Mouse (Mus musculus): ENCODE measurements around the gene Kctd17. TPM values are rescaled to one million over a fixed set of nuclear protein-coding genes. Genes with fewer than 3 reads are reported as not detected.

Gene Kctd17
- 100 to 1,000 TPM; 257 to 260 TPM for total RNA-seq (2021)

- peak; percentile 70 to 74 for DNase-seq (ENCODE audit: extremely low spot score in 1 of 2, low spot score in 1 of 2)
These were observed at the start of gene Kctd17 for GRCm38 (mm10) chr15:78428391-78429138. Gene Kctd17 (plus strand): TSS chr15:78428564.

DNA sequence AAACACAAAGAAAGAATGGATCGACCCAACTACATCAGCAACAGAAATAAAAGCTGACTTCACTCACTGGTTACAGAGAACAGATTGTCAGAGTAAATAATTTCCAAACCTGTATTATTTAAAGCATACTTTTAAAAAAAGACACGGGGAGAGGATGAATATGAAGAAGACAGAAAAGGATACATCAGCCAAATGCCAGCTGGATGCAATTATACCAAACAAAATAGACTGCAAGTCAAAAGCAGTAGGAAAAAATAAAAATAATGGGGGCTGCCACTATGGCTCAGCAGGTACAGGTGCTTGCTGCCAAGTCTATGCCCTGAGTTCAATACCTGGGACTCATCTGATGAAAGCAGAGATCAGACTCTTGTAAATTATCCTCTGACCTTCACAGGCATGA lies 48.2 kb upstream of the Kctd17 start:
- DNase-seq (ENCODE audit: extremely low spot score in 1 of 2, low spot score in 1 of 2), result no peak

GRCm38 (mm10) chr15:78380741-78381140 lies 47.6 kb upstream of the Kctd17 start:
- no peak for DNase-seq (ENCODE audit: extremely low spot score in 1 of 2, low spot score in 1 of 2)

DNA sequence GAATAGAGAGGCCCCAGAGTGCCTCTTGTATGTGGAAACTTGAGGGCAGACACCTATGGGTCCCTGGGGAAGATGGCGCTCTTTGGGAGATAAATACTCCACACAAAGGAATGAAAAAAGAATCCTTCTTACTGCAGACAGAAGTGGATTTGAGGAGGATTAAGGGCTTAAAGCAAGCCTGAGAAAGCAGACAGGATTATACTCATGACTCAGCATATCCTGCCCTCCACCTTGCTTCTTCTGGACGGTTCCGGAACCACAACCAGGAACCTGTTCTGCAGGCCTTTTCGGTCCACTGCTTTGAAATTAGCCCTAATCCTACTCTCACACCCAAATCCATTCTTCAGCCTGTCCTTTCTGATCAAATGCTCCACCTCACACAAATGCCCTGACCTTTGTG lies 46.2 kb upstream of the Kctd17 start:
- DNase-seq (ENCODE audit: extremely low spot score in 1 of 2, low spot score in 1 of 2), result no peak

DNA sequence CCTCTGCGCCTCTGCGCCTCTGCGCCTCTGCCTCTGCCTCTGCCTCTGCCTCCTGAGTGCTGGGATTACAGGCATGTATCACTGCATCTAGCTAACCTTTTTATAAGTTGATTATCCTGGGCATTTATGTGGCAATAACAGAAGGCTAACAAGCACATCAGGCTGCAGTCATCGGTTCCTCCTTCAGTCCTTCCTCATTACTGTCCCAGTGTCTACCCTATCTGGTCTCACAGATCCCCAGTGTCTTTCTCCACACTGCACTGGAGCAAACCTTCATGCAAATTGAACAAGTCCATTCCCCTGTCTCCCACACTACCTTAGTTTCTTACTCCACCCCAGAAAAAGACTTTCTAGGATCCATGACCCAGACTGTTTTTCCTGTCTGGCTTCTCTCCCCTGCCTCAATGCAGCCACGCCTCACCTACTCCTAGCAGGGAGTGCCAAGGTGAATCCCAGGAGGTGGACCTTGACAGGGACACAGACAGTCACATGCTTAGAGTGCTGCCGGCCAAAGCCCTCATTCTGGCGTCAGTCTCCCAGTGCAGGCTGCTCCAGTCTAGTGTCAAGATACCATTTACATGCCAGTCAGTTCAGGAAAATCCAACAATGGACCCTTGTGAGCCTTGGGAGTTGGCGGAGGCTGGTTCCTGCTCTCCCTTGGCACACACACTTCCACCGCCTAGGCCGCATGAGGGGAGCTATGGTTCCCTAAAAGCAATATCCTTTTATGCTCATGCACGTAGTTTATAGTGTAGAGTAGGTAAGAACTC lies 44.7 kb upstream of the Kctd17 start:
- DNase-seq (ENCODE audit: extremely low spot score in 1 of 2, low spot score in 1 of 2), result no peak

GRCm38 (mm10) chr15:78384220-78385116 lies 43.9 kb upstream of the Kctd17 start:
- no peak for DNase-seq (ENCODE audit: extremely low spot score in 1 of 2, low spot score in 1 of 2)

DNA sequence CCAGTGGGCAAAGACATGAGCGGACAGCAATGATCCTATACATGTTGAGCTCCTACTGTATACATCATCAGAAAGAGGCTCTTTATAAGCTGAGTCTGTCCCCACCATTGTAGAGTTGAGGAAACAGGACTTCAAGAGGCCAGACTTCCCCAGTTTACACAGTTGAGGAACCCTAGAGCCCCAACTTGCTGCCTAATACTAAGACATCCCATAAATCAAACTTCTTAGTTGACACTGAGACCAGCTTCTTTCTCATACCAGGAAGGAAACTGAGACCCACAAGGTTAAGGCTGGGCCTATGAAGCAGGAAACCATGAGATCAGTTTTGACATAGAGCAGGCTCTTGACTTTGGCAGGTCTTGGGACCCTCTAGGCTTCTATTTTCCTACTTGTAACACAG lies 42.8 kb upstream of the Kctd17 start:
- no peak for DNase-seq (ENCODE audit: extremely low spot score in 1 of 2, low spot score in 1 of 2)

- DNase-seq (ENCODE audit: extremely low spot score in 1 of 2, low spot score in 1 of 2), result no peak
These were observed 37.5 kb upstream of the Kctd17 start for GRCm38 (mm10) chr15:78390855-78391254.

DNA sequence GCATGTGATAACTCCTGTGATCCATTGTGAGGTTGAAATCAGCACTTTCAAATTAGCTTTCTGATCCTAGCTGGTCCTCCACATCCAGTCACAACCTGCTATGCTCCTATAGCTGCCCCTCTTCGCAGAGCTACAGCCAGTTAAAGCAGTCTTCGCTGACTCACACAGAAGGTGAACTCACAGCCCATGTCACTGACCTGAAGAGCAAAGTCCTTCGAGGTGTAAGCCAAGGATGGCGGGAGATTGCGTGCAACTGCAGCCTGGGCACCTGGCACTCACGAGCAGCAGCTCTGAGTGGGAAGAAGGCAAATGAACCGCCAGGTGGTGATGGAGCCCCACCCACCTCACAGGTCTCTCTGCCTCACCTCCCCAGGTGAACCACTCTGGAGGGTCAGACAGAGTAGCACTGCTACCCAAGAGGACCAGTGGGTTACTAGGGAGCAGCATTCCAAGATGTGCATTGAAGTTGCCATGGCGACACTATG lies 32.8 kb upstream of the Kctd17 start, which contains the start of gene Tex33:
TSS of gene Tex33 (minus strand) at position 435 of the 485 bp plus-strand sequence.
- no peak for DNase-seq (ENCODE audit: extremely low spot score in 1 of 2, low spot score in 1 of 2)

DNA sequence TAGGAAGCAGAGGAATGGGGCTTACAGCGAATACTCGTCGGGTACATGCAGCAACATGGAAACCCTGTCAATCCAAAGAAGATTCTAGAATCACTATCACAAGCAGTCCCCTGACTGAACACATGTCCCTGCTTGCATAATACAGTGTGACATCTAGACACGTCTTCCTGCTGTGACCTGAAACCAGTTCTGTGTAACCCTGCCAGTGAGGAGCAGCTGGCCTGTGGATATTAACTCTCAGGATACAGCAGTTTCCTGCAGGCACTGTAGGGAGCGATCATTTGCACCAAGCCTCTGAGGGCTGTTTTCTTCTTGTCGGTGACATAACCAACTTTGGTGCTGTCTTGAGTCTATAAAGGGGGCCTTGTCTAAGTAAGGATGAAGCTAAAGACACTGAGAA lies 27.0 kb upstream of the Kctd17 start:
- DNase-seq (ENCODE audit: extremely low spot score in 1 of 2, low spot score in 1 of 2), result no peak

DNA sequence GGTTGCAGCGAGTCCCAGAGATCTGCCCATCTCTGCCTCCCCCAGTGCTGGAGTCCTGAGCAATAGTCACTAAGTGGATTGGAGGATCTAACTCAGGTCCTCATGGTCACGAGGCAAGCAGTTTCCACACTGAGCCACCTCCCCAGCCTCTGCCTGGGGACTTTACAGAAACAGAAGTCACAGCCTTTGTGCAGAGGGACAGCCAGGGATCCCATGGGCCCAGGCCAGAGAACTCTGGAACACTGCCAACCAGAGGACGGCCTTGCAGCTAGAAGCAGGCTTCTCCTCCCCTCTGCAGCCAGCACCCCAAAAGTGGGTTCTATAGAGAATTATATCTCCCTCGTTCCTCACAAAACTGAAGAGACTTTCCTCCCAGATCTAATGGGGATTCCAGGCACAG lies 26.4 kb upstream of the Kctd17 start:
- DNase-seq (ENCODE audit: extremely low spot score in 1 of 2, low spot score in 1 of 2), result peak; percentile 28 to 48

- DNase-seq (ENCODE audit: extremely low spot score in 1 of 2, low spot score in 1 of 2), result no peak
These were observed 25.9 kb upstream of the Kctd17 start for GRCm38 (mm10) chr15:78402423-78402822.

DNA sequence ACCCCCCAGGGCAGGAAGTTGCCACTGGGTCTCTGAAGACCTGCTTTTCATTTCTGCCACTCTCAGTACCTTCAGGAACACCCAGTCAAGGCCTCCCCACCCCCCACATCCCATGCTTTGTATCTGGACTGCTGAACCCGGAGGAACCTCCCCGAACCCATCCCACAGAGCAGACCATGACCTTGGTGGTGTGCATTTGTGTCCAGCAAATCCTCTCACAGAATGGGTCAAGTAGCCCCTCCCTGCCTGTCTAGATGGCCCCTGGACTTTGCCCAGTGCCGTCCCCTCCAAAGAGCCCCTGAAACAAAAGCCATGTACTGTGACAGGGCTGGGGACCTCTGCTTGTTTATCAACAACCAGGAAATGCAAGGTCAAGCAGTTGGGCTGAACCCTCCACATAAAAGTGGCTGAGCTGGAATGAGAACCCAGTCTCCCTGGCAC lies 25.0 kb upstream of the Kctd17 start:
- DNase-seq (ENCODE audit: extremely low spot score in 1 of 2, low spot score in 1 of 2), result no peak

DNA sequence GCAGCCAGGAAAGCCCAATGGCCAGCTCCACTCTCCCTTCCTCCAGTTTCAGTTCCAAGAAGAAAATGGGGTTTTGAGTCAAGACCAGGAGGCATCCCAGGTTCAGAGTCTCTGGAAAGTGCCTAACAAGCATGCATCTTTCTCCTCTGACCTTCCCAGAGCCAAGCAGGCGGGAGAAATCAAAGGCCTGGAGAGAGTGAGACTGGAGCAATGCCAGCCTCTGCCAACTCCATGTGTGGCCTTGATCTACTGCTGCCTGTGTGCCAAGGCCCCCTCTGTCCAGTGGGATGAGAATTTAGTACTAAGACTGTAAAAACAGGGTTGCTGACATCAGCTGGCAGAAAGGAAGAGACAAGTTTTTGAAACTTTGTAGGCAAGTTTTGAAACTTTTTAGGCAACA lies 24.5 kb upstream of the Kctd17 start:
- no peak for DNase-seq (ENCODE audit: extremely low spot score in 1 of 2, low spot score in 1 of 2)

DNA sequence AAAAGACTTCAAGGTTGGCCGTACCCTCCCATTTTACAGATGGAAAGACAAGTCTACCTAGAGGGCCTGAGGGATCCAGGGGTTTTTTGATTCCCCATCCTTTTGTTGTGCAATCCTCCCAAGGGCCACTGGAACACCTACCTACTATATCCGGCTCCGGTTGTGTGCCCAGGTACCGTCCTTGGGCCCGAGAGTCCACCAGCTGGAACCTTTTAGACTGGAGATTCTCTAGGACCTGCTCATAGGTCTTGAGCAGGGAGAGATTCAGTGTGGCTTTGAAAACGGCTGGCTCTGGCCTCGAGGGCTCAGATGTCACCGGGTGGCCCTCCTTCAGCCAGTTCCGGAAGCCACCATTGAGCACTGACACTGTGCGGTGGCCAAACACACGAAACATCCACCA lies 23.3 kb upstream of the Kctd17 start:
- DNase-seq (ENCODE audit: extremely low spot score in 1 of 2, low spot score in 1 of 2), result no peak

GRCm38 (mm10) chr15:78405517-78406211 lies 22.7 kb upstream of the Kctd17 start, which contains the start of gene Tst:
Gene Tst (minus strand): TSS chr15:78405907.
- DNase-seq (ENCODE audit: extremely low spot score in 1 of 2, low spot score in 1 of 2), result peak; percentile 68 to 70

- DNase-seq (ENCODE audit: extremely low spot score in 1 of 2, low spot score in 1 of 2), result peak; percentile 76 to 87
These were observed 21.9 kb upstream of the Kctd17 start, which contains the start of gene Mpst for GRCm38 (mm10) chr15:78406293-78406934. Gene Mpst (plus strand): TSS chr15:78406416.

DNA sequence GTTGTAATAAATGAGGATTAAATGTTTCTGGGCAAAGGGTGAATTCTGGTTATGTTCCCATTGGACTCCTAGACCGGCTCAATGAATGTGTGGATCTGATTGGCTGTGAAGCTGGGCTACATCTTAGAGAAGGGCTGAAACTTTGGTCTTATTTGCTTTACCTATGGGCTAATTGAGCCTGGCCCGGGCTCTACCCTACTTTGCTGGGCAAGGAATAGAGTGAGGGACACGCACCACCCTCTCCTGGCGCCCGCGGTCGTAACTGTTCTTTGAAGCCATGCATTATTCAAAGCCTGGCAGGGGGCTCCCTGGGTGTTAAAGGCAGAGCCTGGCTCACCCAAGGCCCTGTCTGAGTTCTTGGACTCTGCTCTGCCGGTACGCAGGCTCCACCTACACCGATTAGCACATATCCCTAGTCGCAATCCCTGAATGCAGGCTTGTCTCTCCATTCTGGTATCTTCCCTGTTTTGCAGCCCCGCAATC lies 18.8 kb upstream of the Kctd17 start:
- no peak for DNase-seq (ENCODE audit: extremely low spot score in 1 of 2, low spot score in 1 of 2)

DNA sequence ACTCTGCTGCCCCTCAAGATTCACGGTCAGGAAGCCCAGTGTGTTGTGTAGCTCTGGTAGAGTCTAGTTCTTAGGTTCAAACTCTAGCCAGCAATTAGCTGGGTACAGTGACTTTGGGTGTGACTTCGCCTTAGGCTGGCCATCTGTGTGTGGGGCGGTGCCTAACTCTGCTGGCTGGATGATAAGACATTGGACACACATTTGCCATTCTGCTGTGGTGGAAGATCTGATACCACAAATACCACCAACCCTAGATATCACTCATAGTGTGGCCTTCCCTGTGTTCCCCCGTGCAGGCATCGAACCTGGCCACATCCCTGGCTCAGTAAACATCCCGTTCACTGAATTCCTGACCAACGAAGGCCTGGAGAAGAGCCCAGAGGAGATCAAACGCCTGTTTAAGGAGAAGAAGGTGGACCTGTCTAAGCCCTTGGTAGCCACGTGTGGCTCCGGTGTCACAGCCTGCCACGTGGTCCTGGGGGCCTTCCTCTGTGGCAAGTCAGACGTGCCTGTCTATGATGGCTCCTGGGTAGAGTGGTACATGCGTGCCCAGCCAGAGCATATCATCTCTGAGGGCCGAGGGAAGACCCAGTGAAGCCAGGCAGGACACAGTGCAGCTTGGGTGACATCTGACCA lies 15.2 kb upstream of the Kctd17 start:
- DNase-seq (ENCODE audit: extremely low spot score in 1 of 2, low spot score in 1 of 2), result no peak

Measured in layer of hippocampus, postnatal 25 days (tissue).